Mouse (Mus musculus): Measurements from ENCODE around the gene Itga4.

Itga4 gene

GRCm38 (mm10) chr2:79255192-79256000, at the start of gene Itga4:
Gene Itga4, plus strand, starts transcription at chr2:79255426.
- in situ Hi-C loops (cut with MboI, MseI), result loop anchor here (5.0 to 25.0 kb wide), 6 partner anchors 133 to 1357 kb away; partner anchors contain the start of genes Dusp19 (in 1 of the 2), Nup35 (in 1 of the 2) and Ube2e3 (in 1 of the 2)

GRCm38 (mm10) chr2:79206191-79206755, 49.0 kb upstream of the Itga4 start:
- in situ Hi-C loops (cut with MboI, MseI), result no loop called here

GRCm38 (mm10) chr2:79214982-79215381, 40.2 kb upstream of the Itga4 start:
- in situ Hi-C loops (cut with MboI, MseI), result no loop called here

- in situ Hi-C loops (cut with MboI, MseI), result no loop called here
Observed at GRCm38 (mm10) chr2:79215479-79215878, 39.7 kb upstream of the Itga4 start.

GRCm38 (mm10) chr2:79224714-79225426, 30.4 kb upstream of the Itga4 start:
- in situ Hi-C loops (cut with MboI, MseI), result no loop called here

- in situ Hi-C loops (cut with MboI, MseI), result no loop called here
Observed at GRCm38 (mm10) chr2:79227805-79228241, 27.4 kb upstream of the Itga4 start.

- in situ Hi-C loops (cut with MboI, MseI), result no loop called here
Observed at GRCm38 (mm10) chr2:79231056-79231949, 23.9 kb upstream of the Itga4 start.

GRCm38 (mm10) chr2:79235767-79236487, 19.3 kb upstream of the Itga4 start:
- in situ Hi-C loops (cut with MboI, MseI), result no loop called here

- in situ Hi-C loops (cut with MboI, MseI), result no loop called here
Observed at GRCm38 (mm10) chr2:79237216-79237615, 18.0 kb upstream of the Itga4 start.

GRCm38 (mm10) chr2:79244276-79244675, 10.9 kb upstream of the Itga4 start:
- in situ Hi-C loops (cut with MboI, MseI), result no loop called here

GRCm38 (mm10) chr2:79244743-79245142, 10.5 kb upstream of the Itga4 start:
- in situ Hi-C loops (cut with MboI, MseI), result no loop called here

- in situ Hi-C loops (cut with MboI, MseI), result no loop called here
Observed at GRCm38 (mm10) chr2:79248283-79248682, 6.9 kb upstream of the Itga4 start.

- in situ Hi-C loops (cut with MboI, MseI), result loop anchor here (10.0 to 25.0 kb wide), 3 partner anchors 386 to 1362 kb away; partner anchors contain the start of genes Dusp19 (in 1 of the 2), Nup35 (in 1 of the 2) and Ube2e3 (in 1 of the 2)
Observed at GRCm38 (mm10) chr2:79250510-79250909, 4.7 kb upstream of the Itga4 start.

- in situ Hi-C loops (cut with MboI, MseI), result loop anchor here (10.0 to 25.0 kb wide), 3 partner anchors 389 to 1359 kb away; partner anchors contain the start of genes Dusp19 (in 1 of the 2), Nup35 (in 1 of the 2) and Ube2e3 (in 1 of the 2)
Observed at GRCm38 (mm10) chr2:79253754-79254197, 1.4 kb upstream of the Itga4 start.

- in situ Hi-C loops (cut with MboI, MseI), result loop anchor here (5.0 to 25.0 kb wide), 6 partner anchors 132 to 1358 kb away; partner anchors contain the start of genes Dusp19 (in 1 of the 2), Nup35 (in 1 of the 2) and Ube2e3 (in 1 of the 2)
Observed at GRCm38 (mm10) chr2:79254588-79255191, 536 bp upstream of the Itga4 start.

GRCm38 (mm10) chr2:79256001-79256339, 744 bp downstream of the Itga4 start:
- in situ Hi-C loops (cut with MboI, MseI), result loop anchor here (5.0 to 25.0 kb wide), 6 partner anchors 134 to 1356 kb away; partner anchors contain the start of genes Dusp19 (in 1 of the 2), Nup35 (in 1 of the 2) and Ube2e3 (in 1 of the 2)

GRCm38 (mm10) chr2:79256376-79256775, 1.1 kb downstream of the Itga4 start:
- in situ Hi-C loops (cut with MboI, MseI), result loop anchor here (5.0 to 25.0 kb wide), 6 partner anchors 134 to 1356 kb away; partner anchors contain the start of genes Dusp19 (in 1 of the 2), Nup35 (in 1 of the 2) and Ube2e3 (in 1 of the 2)

GRCm38 (mm10) chr2:79256880-79257279, 1.7 kb downstream of the Itga4 start:
- in situ Hi-C loops (cut with MboI, MseI), result loop anchor here (5.0 to 25.0 kb wide), 6 partner anchors 135 to 1355 kb away; partner anchors contain the start of genes Dusp19 (in 1 of the 2), Nup35 (in 1 of the 2) and Ube2e3 (in 1 of the 2)

- in situ Hi-C loops (cut with MboI, MseI), result loop anchor here (5.0 to 25.0 kb wide), 6 partner anchors 135 to 1355 kb away; partner anchors contain the start of genes Dusp19 (in 1 of the 2), Nup35 (in 1 of the 2) and Ube2e3 (in 1 of the 2)
Observed at GRCm38 (mm10) chr2:79257411-79257810, 2.2 kb downstream of the Itga4 start.

All from T-helper 17 cell (primary cell).